In genomic region chr14:56462090-56462489, GRCm38 (mm10) we compare ENCODE assay signal across 1 mouse cellular context.
TF ChIP-seq lines count a peak whose summit lies in the region.

No protein-coding gene starts in this region.

TF ChIP-seq in MEL, 35 proteins besides CTCF, POLR2A, EP300 and RAD21 (continued from another document):
- TF ChIP-seq ETS1 (IDR thresholded peaks at IDR 0.05; ENCODE audit: low read depth, low read length) (peak; percentile 44; the same call in 1 of the 2 replicates), HCFC1 (IDR thresholded peaks at IDR 0.05; ENCODE audit: low read depth, low read length) (no peak), MAX (IDR thresholded peaks at IDR 0.05; ENCODE audit: low read length) (no peak), SIN3A (IDR thresholded peaks at IDR 0.05; ENCODE audit: low read length) (no peak), NELFE (IDR thresholded peaks at IDR 0.05; ENCODE audit: low read depth, low read length) (no peak), TCF12 (IDR thresholded peaks at IDR 0.05; ENCODE audit: low read depth, low read length) (no peak), MXI1 (IDR thresholded peaks at IDR 0.05; ENCODE audit: low read depth, low read length) (no peak), MAFK (IDR thresholded peaks at IDR 0.05; ENCODE audit: borderline replicate concordance, low read depth, low read length) (no peak), JUND (IDR thresholded peaks at IDR 0.05; ENCODE audit: low read depth, low read length) (no peak), NRF1 (IDR thresholded peaks at IDR 0.05; ENCODE audit: insufficient read depth, low read depth, low read length, poor library complexity, severe bottlenecking) (no peak), BHLHE40 (IDR thresholded peaks at IDR 0.05; ENCODE audit: borderline replicate concordance, low read depth, low read length) (no peak), MYB (IDR thresholded peaks at IDR 0.05; ENCODE audit: low read depth, low read length) (0 out of 2 replicates have a peak, but pooled peaks have one; percentile 24), ZNF384 (IDR thresholded peaks at IDR 0.05; ENCODE audit: low read depth, low read length) (no peak)
